Comparison of ENCODE assay signal across 7 mouse cellular contexts in genomic region chr6:144814931-144815364, GRCm38 (mm10). TPM values are rescaled to one million over a fixed set of nuclear protein-coding genes. Genes with fewer than 3 reads are reported as not detected.
DNase-seq lines count a peak whose midpoint lies in the region; ATAC-seq and TF ChIP-seq lines count a peak whose summit lies in the region.

No protein-coding gene starts in this region.

- H3K27ac ChIP-seq in forebrain, embryonic 13.5 days: no peak overlapping the region
- no peak overlapping the region for H3K27ac ChIP-seq in intestine, embryonic 14.5 days (ENCODE audit: low read depth)
- H3K27ac ChIP-seq in left cerebral cortex, adult 2 months: no peak overlapping the region
- no peak overlapping the region for H3K27ac ChIP-seq in midbrain, embryonic 15.5 days

- intact Hi-C loops in left cerebral cortex, adult 2 months (cut with DNase I): loop anchor here (2.0 to 5.0 kb wide), 4 partner anchors 62 to 1493 kb away; no protein-coding TSS in a partner anchor

- ATAC-seq in forebrain, embryonic 13.5 days: peak; percentile 83
- no peak for ATAC-seq in intestine, embryonic 14.5 days (replicated peaks; ENCODE audit: low FRiP score, low TSS enrichment, low read depth)
- ATAC-seq in midbrain, embryonic 15.5 days (replicated peaks): peak; percentile 72; the same call in 1 of the 2 replicates

- no peak overlapping the region for H3K9ac ChIP-seq in forebrain, embryonic 13.5 days
- no peak overlapping the region for H3K9ac ChIP-seq in intestine, embryonic 14.5 days (ENCODE audit: low read length)
- H3K9ac ChIP-seq in midbrain, embryonic 15.5 days: no peak overlapping the region

- H3K4me3 ChIP-seq in forebrain, embryonic 13.5 days: no peak overlapping the region
- no peak overlapping the region for H3K4me3 ChIP-seq in intestine, embryonic 14.5 days (ENCODE audit: low read depth, low read length)
- peak overlapping the region; percentile 1; the same call in 1 of the 2 replicates for H3K4me3 ChIP-seq in left cerebral cortex, adult 2 months
- H3K4me3 ChIP-seq in midbrain, embryonic 15.5 days: no peak overlapping the region

- no peaks in the 10 kb centered on the region for H3K9me3 ChIP-seq in forebrain, embryonic 13.5 days (replicated peaks)
- no peaks in the 10 kb centered on the region for H3K9me3 ChIP-seq in intestine, embryonic 14.5 days (ENCODE audit: control insufficient read depth, low read length)
- no peaks in the 10 kb centered on the region for H3K9me3 ChIP-seq in midbrain, embryonic 15.5 days

- peak; percentile 68 for DNase-seq in ES-CJ7 (ENCODE audit: low read depth, low spot score)
- DNase-seq in adrenal gland, adult 8-10 months: peak; percentile 12
- DNase-seq in intestine, embryonic 14.5 days (ENCODE audit: low spot score): peak; percentile 56
- DNase-seq in left cerebral cortex, adult 2 months (ENCODE audit: extremely low spot score in 1 of 2, low spot score in 2 of 2): peak; percentile 40 to 54
- no peak for DNase-seq in T-cell, adult 2 months (ENCODE audit: low spot score)

- H3K4me1 ChIP-seq in forebrain, embryonic 13.5 days: peaks cover 11% of the 10 kb centered on the region
- H3K4me1 ChIP-seq in intestine, embryonic 14.5 days (replicated peaks; ENCODE audit: control insufficient read depth, insufficient read depth, low read length): peaks cover 5% of the 10 kb centered on the region; the same call in 1 of the 2 replicates
- no peaks in the 10 kb centered on the region; the same call in 1 of the 2 replicates for H3K4me1 ChIP-seq in midbrain, embryonic 15.5 days

- 2% methylated on average over 6 of the region's 6 CpGs for WGBS in forebrain, embryonic 13.5 days
- WGBS in intestine, embryonic 14.5 days: 8% methylated on average over 6 of the region's 6 CpGs
- WGBS in midbrain, embryonic 15.5 days: 6% methylated on average over 6 of the region's 6 CpGs

- no peak overlapping the region; the same call in 1 of the 2 replicates for H3K4me2 ChIP-seq in forebrain, embryonic 13.5 days
- no peak overlapping the region for H3K4me2 ChIP-seq in intestine, embryonic 14.5 days (ENCODE audit: low read length)
- no peak overlapping the region for H3K4me2 ChIP-seq in midbrain, embryonic 15.5 days

- TF ChIP-seq CTCF in left cerebral cortex, adult 2 months (IDR thresholded peaks at IDR 0.05): peak; percentile 83

- H3K27me3 ChIP-seq in forebrain, embryonic 13.5 days: no peaks in the 10 kb centered on the region
- H3K27me3 ChIP-seq in intestine, embryonic 14.5 days (replicated peaks; ENCODE audit: control insufficient read depth, insufficient read depth, low read length): no peaks in the 10 kb centered on the region
- H3K27me3 ChIP-seq in midbrain, embryonic 15.5 days (replicated peaks): no peaks in the 10 kb centered on the region

- no peaks in the 10 kb centered on the region for H3K36me3 ChIP-seq in forebrain, embryonic 13.5 days (ENCODE audit: poor library complexity, severe bottlenecking)
- H3K36me3 ChIP-seq in intestine, embryonic 14.5 days (ENCODE audit: control insufficient read depth, insufficient read depth, low read length): no peaks in the 10 kb centered on the region
- no peaks in the 10 kb centered on the region for H3K36me3 ChIP-seq in midbrain, embryonic 15.5 days (replicated peaks)

RNA-seq across cellular contexts. Expression of gene Sox5, which starts 33.2 kb away (rescaled TPM):
- total RNA-seq in adrenal gland, adult 8-10 months (2022): 10 to 100 TPM; 11.7 to 35.6 (median 21.6) TPM
- 152 and 198 TPM in 2 replicates for polyA plus RNA-seq in forebrain, embryonic 13.5 days (2015; fragmentation: Nextera tagmentation; extraction: Ambion mirVana)
- polyA plus RNA-seq in intestine, embryonic 14.5 days (2014; fragmentation: Nextera tagmentation; extraction: Ambion mirVana): 17.2 and 20.5 TPM in 2 replicates
- 10 to 100 TPM; 61.5 to 63.3 TPM for total RNA-seq in left cerebral cortex, adult 2 months (2021)
- 47.5 and 49.3 TPM in 2 replicates for polyA plus RNA-seq in midbrain, embryonic 15.5 days (2015; fragmentation: Nextera tagmentation; extraction: Ambion mirVana)
